Mouse (Mus musculus) E14TG2a.4 (cell line): ENCODE data around the gene Dusp22.

Experiments used
- CTCF ChIP-seq: conservative IDR thresholded peaks from 2 replicates; pipeline ENCODE4 v1.5.1; 2014; ENCODE audit warnings: low read length
- NANOG ChIP-seq: IDR thresholded peaks from 2 replicates; pipeline ENCODE4 v1.6.1; 2014; ENCODE audit warnings: borderline replicate concordance, low read length, mixed read lengths

GRCm38 (mm10) chr13:30711711-30712110, 51.9 kb downstream of the Dusp22 start:
- no peak for TF ChIP-seq CTCF
- no peak for TF ChIP-seq NANOG
